Mouse (Mus musculus) heart, adult 8-10 months (tissue): ENCODE measurements around the gene Mrps10. TPM values are rescaled to one million over a fixed set of nuclear protein-coding genes. Genes with fewer than 3 reads are reported as not detected.
"Not testable (repeated sequence)": the region's sequence is repeated elsewhere in the genome, so short reads cannot be mapped to it uniquely, and the experiment has no call there.

Experiments
- DNase-seq: peaks from one replicate; pipeline ENCODE4 v3.0.0; 2022; ENCODE audit warnings: low spot score
- total RNA-seq, 4 experiments: library from RNA; stranded (reverse); gene quantifications; 2 replicates each; pipeline ENCODE4 v1.2.4; 2022

Mrps10 gene
- total RNA-seq = 10 to 100 TPM; 22.2 to 28.9 (median 28.5) TPM

- DNase-seq = peak; percentile 90
Observed at GRCm38 (mm10) chr17:47368401-47369086, at the start of gene Mrps10. Gene Mrps10, plus strand, starts transcription at chr17:47368887.

DNA sequence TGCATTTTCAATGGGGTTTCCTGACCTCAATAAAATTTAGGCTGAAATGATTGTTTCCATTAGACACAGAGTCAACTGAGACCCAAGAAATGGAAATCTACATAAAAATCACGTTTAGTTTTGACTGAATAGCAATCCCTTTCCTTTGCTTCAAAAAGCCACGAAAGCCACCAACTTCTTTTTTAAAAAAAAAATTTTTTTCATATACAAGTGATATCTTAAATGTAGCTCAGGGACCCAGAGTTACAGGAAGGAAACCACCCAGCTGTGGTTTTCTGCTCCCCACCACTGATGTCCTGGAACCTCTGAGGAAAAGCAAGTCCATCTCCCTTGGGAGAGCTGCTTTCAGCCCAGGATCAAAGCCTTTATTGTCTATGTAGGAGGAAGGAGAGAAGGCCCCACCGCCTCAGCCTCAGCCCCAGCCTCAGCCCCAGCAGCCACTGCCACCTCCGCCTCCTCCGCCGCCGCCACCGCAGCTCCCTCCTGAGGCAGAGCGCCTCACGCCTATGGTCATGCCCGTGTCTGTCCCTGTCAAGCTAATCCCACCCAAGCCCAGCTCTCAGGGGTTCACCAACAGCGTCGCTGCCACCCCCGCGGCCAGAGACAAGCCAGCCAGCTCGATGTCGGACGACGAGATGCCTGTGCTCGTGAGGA is 49.6 kb upstream of the Mrps10 start:
- no peak for DNase-seq

- no peak for DNase-seq
Observed at GRCm38 (mm10) chr17:47319761-47320160, 48.9 kb upstream of the Mrps10 start.

DNA sequence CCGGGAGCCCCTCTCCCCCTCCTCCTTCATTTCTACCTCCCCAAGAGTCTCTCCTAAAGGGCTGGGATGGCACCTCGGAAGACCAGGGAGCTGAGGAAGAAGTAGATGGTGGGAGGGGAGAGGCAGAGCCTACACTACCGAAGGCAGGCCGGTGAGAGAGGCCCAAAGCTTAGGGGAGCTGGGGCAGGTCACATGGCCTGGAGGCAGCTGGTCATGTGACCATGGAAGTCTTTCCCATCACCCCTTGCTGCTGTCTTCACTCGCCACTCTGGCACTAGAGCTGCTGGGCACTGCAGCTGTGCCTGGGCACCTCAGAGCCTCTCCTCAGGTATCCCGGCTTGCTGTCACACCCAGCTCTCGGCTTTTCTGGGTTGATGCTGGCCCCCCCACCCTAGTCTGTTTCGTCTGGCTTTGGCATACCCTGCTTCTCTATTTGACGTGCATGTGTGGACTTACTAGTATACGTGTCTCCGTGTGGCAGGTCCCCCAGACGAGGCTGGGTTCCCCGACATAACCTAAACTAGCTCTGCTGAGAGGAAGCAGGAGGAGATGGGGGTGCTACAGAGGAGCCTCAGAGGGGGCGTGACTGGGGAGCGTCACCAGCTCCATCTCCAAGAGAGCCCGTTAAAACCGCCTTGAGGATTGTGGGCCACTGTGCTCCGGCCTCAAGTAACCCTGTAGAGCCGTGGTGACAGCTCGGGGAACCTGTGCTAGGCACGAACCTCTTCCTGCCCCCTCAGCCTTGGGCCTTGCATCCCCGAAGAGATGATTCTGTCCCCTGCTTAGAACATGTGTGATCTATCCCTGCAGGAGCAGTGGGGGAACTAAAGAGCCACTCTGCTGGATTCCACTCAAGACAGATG is 46.3 kb upstream of the Mrps10 start:
- no peak for DNase-seq

GRCm38 (mm10) chr17:47322991-47323295 is 45.7 kb upstream of the Mrps10 start:
- DNase-seq = no peak

DNA sequence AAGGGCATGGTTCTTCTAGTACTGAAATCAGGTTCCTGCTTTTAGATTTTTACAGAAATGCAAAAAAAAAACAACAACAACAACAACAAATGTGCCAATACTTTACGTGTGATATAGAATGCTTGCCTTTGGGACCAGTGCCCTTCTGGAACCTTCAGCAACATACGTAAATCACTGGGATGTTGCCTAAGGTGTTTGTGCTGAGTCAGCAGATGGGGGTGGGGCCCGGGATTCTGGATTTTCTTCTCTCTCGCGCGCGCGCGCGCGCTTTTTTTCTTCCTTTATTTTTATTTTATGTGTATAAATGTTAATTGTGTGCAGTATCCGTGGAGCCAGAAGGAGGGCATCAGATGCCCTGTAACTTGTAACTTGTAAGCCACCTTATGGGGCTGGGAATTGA is 41.1 kb upstream of the Mrps10 start:
- no peak for DNase-seq

DNA sequence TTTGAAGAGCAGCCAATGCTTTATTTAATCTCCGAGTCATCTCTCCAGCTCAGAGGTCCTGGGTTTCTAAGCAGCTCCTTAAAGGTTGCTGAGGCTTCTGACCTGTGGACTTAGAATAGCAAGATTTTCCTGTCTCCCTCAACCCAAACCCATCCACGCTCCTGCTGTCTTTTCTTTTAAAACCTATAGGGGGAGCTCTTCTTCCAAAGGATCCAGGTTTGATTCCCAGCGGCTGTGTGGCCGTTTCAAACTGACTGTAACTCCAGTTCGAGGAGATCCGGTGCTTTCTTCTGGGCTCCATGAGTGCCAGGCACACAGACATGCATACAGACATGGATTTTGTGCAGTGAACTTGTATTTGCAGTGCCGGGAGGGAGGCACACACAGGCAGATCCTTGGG is 40.7 kb upstream of the Mrps10 start:
- no peak for DNase-seq

- no peak for DNase-seq
Observed at GRCm38 (mm10) chr17:47328552-47329343, 39.9 kb upstream of the Mrps10 start.

- no peak for DNase-seq
Observed at GRCm38 (mm10) chr17:47330616-47331015, 38.1 kb upstream of the Mrps10 start.

- DNase-seq = peak; percentile 19
Observed at GRCm38 (mm10) chr17:47332001-47332611, 36.6 kb upstream of the Mrps10 start.

DNA sequence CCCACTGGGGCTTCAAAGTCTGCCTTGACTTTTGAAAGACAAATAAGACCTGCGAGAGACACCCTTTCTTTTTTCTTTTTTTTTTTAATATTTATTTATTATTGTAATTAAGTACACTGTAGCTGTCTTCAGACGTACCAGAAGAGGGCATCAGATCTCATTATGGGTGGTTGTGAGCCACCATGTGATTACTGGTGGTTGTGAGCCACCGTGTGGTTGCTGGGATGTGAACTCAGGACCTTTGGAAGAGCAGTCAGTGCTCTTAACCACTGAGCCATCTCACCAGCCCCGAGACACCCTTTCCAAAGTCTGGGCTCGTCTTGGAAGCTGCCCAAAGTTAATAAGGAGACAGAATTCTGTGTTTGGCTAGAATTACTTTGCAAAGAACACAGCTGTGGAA is 36.0 kb upstream of the Mrps10 start:
- not testable (repeated sequence) for DNase-seq

DNA sequence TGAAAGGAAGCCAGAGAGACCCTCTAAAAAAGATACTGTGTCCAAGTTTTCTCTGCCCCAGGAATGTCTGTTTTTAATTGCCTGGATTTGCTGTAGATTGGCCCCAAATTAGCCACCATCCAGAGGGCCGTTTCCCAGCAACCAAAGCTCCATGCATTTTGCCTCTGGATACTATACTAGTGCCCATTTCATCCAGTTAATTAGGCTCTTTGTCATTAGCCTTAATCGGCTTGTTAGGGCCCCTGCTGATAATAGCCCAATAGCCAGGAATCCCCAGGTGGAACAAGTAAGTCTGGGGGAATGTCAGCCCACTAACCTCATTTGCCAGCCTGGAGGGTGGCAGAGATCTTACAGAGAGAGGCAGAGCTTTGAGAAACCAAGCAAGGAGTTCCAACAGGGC is 35.3 kb upstream of the Mrps10 start:
- no peak for DNase-seq

DNA sequence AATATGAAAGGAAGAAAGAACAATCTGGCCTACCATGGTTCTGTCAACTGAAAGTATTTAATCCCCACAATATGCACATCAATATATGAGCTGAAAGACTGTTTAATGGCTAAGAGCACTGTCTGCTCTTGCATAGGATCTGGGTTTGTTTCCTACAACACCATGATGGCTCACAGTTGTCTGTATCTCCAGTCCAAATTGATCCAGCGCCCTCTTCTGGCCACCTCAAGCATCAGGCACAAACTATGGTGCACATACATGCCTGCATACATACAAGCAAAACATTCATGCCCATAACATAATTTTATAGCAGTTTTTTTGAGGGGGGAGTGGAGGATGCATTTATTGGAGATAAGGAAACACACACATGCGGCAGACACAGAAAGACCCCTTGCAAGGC is 25.6 kb upstream of the Mrps10 start:
- DNase-seq = no peak

DNA sequence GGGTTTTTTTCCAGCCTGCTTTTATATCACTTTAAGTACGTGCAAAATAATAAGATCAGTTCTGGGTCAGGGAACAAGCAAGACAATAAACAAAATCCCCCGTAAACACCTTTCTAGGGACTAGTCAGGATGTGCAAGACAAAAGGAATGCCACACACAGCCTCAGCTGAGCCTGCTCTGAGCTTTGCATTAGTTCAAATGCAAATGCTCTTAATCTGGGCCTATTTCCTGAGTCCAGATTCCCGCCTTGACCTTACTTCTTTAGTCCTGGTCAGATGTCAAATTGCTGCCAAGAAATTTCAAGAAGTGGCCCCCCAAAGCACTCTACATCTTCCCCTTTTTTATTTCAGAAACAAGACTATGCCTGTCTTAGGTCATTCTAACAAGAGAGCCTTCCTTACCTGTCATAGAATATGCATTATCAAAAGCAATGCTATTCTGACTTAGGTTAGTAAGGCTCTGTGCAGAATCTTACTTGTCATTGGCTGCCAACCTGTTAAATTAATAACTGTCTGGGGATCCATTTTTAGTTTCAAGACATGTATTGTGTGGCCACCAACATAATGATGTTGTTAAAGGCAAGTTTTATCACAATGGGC is 18.9 kb upstream of the Mrps10 start:
- no peak for DNase-seq

DNA sequence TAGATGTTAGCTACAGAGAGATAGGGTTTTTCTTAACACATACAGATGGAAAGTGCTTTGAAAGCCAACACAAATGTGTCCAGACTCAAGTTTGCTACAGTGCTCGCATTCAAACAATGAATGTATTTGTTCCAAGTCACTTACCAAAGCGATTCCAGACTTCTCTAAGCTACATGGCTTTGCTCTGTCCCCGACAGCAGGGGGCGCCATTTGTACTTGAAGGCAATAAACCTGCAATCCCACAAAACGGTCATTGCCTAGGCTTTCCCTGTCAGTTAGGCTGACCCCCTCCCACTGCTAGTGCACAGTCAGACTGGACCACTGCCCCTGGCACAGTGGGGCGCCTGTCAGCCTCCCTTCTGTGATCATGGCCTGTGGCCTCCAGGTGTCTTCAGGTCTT is 8.7 kb upstream of the Mrps10 start:
- peak; percentile 16 for DNase-seq

GRCm38 (mm10) chr17:47361343-47361742 is 7.3 kb upstream of the Mrps10 start:
- no peak for DNase-seq

GRCm38 (mm10) chr17:47369087-47369443 is 378 bp downstream of the Mrps10 start:
- no peak for DNase-seq

GRCm38 (mm10) chr17:47371451-47371850 is 2.8 kb downstream of the Mrps10 start:
- DNase-seq = peak; percentile 53

DNA sequence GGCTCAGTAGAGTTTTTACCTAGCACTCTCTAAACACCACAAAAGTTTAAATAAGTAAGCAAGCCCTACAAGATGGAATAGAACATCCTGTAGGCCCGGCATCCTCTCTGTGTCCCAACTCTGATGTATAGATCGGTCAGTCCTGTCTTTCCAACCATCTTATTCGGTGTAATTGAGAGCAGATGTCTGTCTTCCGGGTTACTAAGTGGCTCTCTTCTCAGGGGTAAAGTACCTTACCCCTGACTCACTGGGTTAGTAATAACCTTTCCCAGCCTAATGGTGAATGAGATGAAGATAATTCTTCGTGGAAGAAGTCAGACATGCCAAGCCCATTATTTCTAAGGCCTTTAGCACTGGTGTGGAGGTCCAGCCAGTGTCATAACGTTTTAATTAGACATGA is 5.3 kb downstream of the Mrps10 start:
- no peak for DNase-seq

DNA sequence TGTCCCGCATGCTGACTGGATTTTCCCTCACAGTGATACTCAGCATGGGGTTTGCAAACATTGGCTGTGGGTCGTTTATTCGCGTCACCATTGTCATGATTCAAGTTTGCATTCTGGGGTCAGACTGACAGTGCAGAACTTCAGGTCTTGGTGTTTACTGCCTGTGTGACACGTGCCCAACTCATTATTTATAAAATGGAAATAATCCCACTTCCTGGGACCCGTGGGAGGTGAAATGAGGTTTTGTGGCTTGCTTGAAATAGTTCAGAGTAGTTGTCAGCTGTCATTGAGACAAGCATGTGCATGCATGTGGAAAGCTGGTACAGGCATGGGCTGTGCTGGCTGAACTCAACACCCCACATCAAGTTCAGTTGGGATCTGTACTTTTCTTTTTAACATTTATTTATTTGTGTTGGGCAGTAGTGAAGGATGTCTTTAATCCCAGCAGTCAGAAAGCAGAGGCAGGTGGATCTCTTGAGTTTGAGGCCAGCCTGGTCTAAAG is 8.1 kb downstream of the Mrps10 start:
- no peak for DNase-seq

GRCm38 (mm10) chr17:47378133-47378532 is 9.4 kb downstream of the Mrps10 start:
- no peak for DNase-seq
